Mouse (Mus musculus) left cerebral cortex, adult 18-20 months (tissue): ENCODE data around the gene Zfp334. TPM values are rescaled to one million over a fixed set of nuclear protein-coding genes. Genes with fewer than 3 reads are reported as not detected.

Experiments
- DNase-seq, 2 experiments: peaks; one replicate each; pipeline ENCODE4 v3.0.0; 2021 to 2022; ENCODE audit warnings: low spot score in 2 of 2, mixed read lengths in 1 of 2
- total RNA-seq, 2 experiments: library from RNA; stranded (reverse); gene quantifications; 2 replicates each; pipeline ENCODE4 v1.2.3; 2021

Gene Zfp334
- total RNA-seq, 2 experiments from 2014 or later, result 16.1 to 17.4 TPM

DNA sequence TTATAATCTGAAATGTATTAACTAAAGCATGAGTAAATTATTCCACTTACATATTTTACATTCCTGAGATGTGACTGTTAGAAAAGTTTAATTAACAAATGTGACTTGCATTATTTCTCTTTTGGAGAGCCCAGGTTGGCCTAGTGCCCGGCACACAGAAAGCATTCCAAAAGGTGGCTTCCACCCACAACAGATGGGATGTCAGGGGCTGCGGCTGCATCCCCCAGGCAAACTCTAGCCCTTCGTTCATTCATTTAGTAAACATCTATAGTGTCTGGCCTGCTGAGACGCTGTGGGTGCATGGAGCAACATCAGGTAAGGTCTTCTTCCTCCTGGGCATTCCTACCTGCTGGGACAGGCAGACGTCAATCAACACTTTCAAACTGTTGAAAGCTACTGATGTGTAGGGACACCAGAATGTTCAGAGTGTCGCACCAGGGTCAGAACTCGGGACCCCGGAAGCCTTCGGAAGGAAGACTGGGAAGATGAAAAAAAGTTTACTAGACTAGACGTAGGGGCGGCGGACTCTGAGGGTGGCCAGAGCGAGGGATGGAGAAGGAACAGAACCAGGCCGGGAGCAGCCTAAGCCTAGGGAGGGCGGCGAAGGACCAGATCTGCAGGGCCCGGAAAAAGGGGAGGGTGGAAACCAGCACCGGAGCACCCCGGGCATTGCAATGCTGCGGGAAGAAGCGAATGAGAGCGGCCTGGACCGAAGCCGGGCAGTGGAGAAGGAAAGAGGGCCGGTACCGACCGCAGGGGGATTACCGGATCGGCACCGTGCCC is 62.3 kb downstream of the Zfp334 start:
- no peak for DNase-seq

Other genes starting within 250 kb of the Zfp334 start
- 10 to 100 TPM; 55.1 to 61.1 TPM for gene Cdh22, start 153.4 kb downstream of the Zfp334 start, total RNA-seq
- 10 to 100 TPM; 58.2 to 60.6 TPM for gene Slc35c2, start 100.4 kb downstream of the Zfp334 start, total RNA-seq
- 100 to 1,000 TPM; 145 to 166 TPM for gene Elmo2, start 61.8 kb downstream of the Zfp334 start, total RNA-seq
- not detected for gene Zfp663, start 19.5 kb downstream of the Zfp334 start, total RNA-seq
- not detected for gene Ocstamp, start 12.1 kb upstream of the Zfp334 start, total RNA-seq
- 10 to 100 TPM; 17.5 to 21.1 TPM for gene Slc13a3, start 85.0 kb upstream of the Zfp334 start, total RNA-seq
- gene Trp53rka, start 105.1 kb upstream of the Zfp334 start, total RNA-seq, result 10 to 100 TPM; 22.9 to 23.4 TPM
- gene Slc2a10, start 115.5 kb upstream of the Zfp334 start, total RNA-seq, result under 1 TPM; 0.87 to 0.95 TPM
- 1 to 10 TPM; 2.1 to 3.5 TPM for gene Eya2, start 206.8 kb upstream of the Zfp334 start, total RNA-seq